Mouse (Mus musculus) ES-Bruce4 (cell line): ENCODE results near the gene Ntrk3.

Experiments used
- CTCF ChIP-seq: IDR thresholded peaks from one replicate; pipeline ENCODE4 v1.8.1; 2011; ENCODE audit warnings: low read depth, low read length
- POLR2A ChIP-seq: IDR thresholded peaks from one replicate; pipeline ENCODE4 v1.8.1; 2011; ENCODE audit warnings: low read length; ENCODE audit not compliant: insufficient read depth

DNA sequence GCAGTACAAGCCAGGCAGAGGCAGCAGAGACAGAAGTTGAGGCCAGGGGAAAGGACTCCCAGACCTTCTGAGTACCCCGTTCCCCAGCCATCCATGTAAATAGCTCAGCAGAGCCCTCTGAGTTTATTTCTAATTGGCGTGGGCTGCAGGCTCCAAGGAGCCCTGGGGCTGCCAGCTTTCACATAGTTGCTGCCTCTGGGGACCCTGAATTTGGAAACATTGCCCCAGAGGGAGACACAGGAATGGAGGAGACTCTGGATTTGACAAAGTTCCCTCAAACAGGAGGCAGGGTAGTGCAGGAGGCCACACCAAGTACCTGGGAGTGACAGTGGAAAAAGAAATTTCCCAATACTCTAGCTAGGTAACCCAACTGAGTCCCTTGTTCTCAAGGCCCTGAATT, 166.6 kb downstream of the Ntrk3 start:
- TF ChIP-seq POLR2A (no peak), CTCF (no peak)
